ENCODE assay signal across 8 mouse cellular contexts in genomic region chr2:150608087-150608799, GRCm38 (mm10). TPM values are rescaled to one million over a fixed set of nuclear protein-coding genes. Genes with fewer than 3 reads are reported as not detected.
A peak's percentile ranks its signal among the peaks of the same experiment; 100 is the strongest.
DNase-seq lines count a peak whose midpoint lies in the region; ATAC-seq and TF ChIP-seq lines count a peak whose summit lies in the region.

Gene Apmap (minus strand): TSS chr2:150608567.

- peak; percentile 99 for ATAC-seq in kidney, embryonic 15.5 days (replicated peaks; ENCODE audit: low FRiP score)
- peak; percentile 94 for ATAC-seq in monocyte, adult 5-6 weeks (replicated peaks; ENCODE audit: insufficient number of reproducible peaks, low FRiP score, low TSS enrichment, poor library complexity, severe bottlenecking)

- H3K36me3 ChIP-seq in heart, embryonic 10.5 days, result no peaks in the 10 kb centered on the region
- no peaks in the 10 kb centered on the region for H3K36me3 ChIP-seq in kidney, embryonic 15.5 days

- H3K4me1 ChIP-seq in bone marrow macrophage, adult 2 months (ENCODE audit: control insufficient read depth, insufficient read depth, low read length), result peaks cover 9% of the 10 kb centered on the region
- H3K4me1 ChIP-seq in embryonic fibroblast, embryonic 13.5 days (ENCODE audit: control insufficient read depth, insufficient read depth, low read length), result no peaks in the 10 kb centered on the region
- H3K4me1 ChIP-seq in heart, embryonic 10.5 days, result peaks cover 9% of the 10 kb centered on the region
- peaks cover 11% of the 10 kb centered on the region for H3K4me1 ChIP-seq in kidney, embryonic 15.5 days

- no peaks in the 10 kb centered on the region for H3K27me3 ChIP-seq in heart, embryonic 10.5 days (ENCODE audit: insufficient read depth, poor library complexity, severe bottlenecking)
- H3K27me3 ChIP-seq in kidney, embryonic 15.5 days, result peaks cover 5% of the 10 kb centered on the region; the same call in 1 of the 2 replicates

- peak within 1 kb of the TSS; percentile 85 for H3K4me3 ChIP-seq in bone marrow macrophage, adult 2 months (ENCODE audit: insufficient read depth, low read length)
- peak within 1 kb of the TSS; percentile 95 for H3K4me3 ChIP-seq in embryonic fibroblast, embryonic 13.5 days (ENCODE audit: insufficient read depth, low read length)
- H3K4me3 ChIP-seq in heart, embryonic 10.5 days, result peak within 1 kb of the TSS; percentile 91
- peak within 1 kb of the TSS; percentile 89 for H3K4me3 ChIP-seq in kidney, embryonic 15.5 days (replicated peaks)

- TF ChIP-seq CTCF in bone marrow macrophage, adult 2 months (IDR thresholded peaks at IDR 0.05; ENCODE audit: low read depth, low read length), result no peak
- no peak for TF ChIP-seq CTCF in embryonic fibroblast, embryonic 13.5 days (IDR thresholded peaks at IDR 0.05; ENCODE audit: borderline replicate concordance, insufficient read depth, low read length)

- DNase-seq in A20 (ENCODE audit: low read depth, low spot score) (peak; percentile 98), liver (peak; percentile 97)
- peak; percentile 98 for DNase-seq in heart, embryonic 10.5 days (ENCODE audit: low spot score)
- DNase-seq in spleen, postnatal 4 days (ENCODE audit: low spot score in 2 of 2), result peak; percentile 96 to 98

- H3K9me3 ChIP-seq in heart, embryonic 10.5 days, result no peaks in the 10 kb centered on the region
- H3K9me3 ChIP-seq in kidney, embryonic 15.5 days (replicated peaks), result no peaks in the 10 kb centered on the region

- TF ChIP-seq POLR2A in bone marrow macrophage, adult 2 months (IDR thresholded peaks at IDR 0.05; ENCODE audit: borderline replicate concordance, low read depth, low read length), result peak; percentile 77; the same call in 1 of the 2 replicates
- TF ChIP-seq POLR2A in embryonic fibroblast, embryonic 13.5 days (IDR thresholded peaks at IDR 0.05; ENCODE audit: low read depth, low read length), result peak; percentile 90

- H3K4me2 ChIP-seq in kidney, embryonic 15.5 days, result peak within 1 kb of the TSS; percentile 74

- H3K27ac ChIP-seq in bone marrow macrophage, adult 2 months (ENCODE audit: insufficient read depth, low read depth, low read length), result 0 out of 2 replicates have a peak within 1 kb of the TSS, but pooled peaks have one; percentile 24
- H3K27ac ChIP-seq in embryonic fibroblast, embryonic 13.5 days (ENCODE audit: insufficient read depth, low read length), result no peak within 1 kb of the TSS
- peak within 1 kb of the TSS; percentile 87 for H3K27ac ChIP-seq in heart, embryonic 10.5 days
- H3K27ac ChIP-seq in kidney, embryonic 15.5 days, result peak within 1 kb of the TSS; percentile 65

- under 1% methylated on average over 42 of the region's 42 CpGs for WGBS in heart, embryonic 10.5 days
- WGBS in kidney, embryonic 15.5 days, result under 1% methylated on average over 42 of the region's 42 CpGs

- peak within 1 kb of the TSS; percentile 76 for H3K9ac ChIP-seq in kidney, embryonic 15.5 days

RNA-seq across cellular contexts. Expression of gene Apmap, which starts in this region (rescaled TPM):
- 21.4 and 22.1 TPM in 2 replicates for polyA plus RNA-seq in bone marrow macrophage, adult 2 months (2012; ENCODE audit: insufficient read depth, insufficient read length, missing spikeins)
- polyA plus RNA-seq in embryonic fibroblast, embryonic 13.5 days (2011; ENCODE audit: insufficient read length, low read depth, missing spikeins), result 15.2 and 19.4 TPM in 2 replicates
- 32.8 and 34.2 TPM in 2 replicates for polyA plus RNA-seq in heart, embryonic 10.5 days (2016; fragmentation: Nextera tagmentation; extraction: Ambion mirVana)
- polyA plus RNA-seq in kidney, embryonic 15.5 days (2015; fragmentation: Nextera tagmentation; extraction: Ambion mirVana), result 46.0 and 47.6 TPM in 2 replicates
- total RNA-seq in monocyte, adult 5-6 weeks (2017), result 47.1 to 62.5 TPM (median 55.9 TPM) in 3 replicates
